Mouse (Mus musculus): Measurements from ENCODE around the gene Ptgfrn. TPM values are rescaled to one million over a fixed set of nuclear protein-coding genes. Genes with fewer than 3 reads are reported as not detected.
A peak's percentile ranks its signal among the peaks of the same experiment; 100 is the strongest.

Gene Ptgfrn
- total and polyA plus RNA-seq, 3 experiments = not detected

DNA sequence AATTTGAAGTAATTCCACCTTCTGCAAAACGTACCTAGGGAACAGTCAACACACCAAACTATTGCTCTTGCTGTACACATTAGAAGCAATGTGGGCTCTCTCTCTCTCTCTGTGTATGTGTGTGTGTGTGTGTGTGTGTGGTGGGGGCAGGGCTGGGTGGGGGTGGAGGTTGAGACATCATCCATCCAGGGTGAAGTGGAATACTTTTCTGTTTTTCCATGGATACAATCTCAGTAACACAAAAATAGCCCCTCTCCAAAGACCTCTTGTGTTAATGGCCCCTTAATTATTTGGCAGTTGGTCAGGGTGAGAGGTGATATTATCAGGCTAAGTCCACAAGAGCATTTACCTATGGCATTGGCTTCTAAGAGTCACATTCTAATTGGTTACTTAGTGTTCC, 83.3 kb downstream of the Ptgfrn start:
- no peaks in the 10 kb centered on the region for H3K79me2 ChIP-seq (replicated peaks; ENCODE audit: control insufficient read depth, extremely low read depth, insufficient read depth, poor library complexity, severe bottlenecking)
- H3K4me3 ChIP-seq (replicated peaks in 1 of 3; ENCODE audit: low read depth in 2 of 3, low read length in 2 of 3, poor library complexity in 1 of 3) = no peak overlapping the region
- H3K4me2 ChIP-seq (ENCODE audit: insufficient read depth, low read depth, poor library complexity, severe bottlenecking) = no peak overlapping the region
- in situ Hi-C loops (cut with MboI; ENCODE audit: low pct_ligation_motif_present, low pct_unique_long_range_greater_than_20kb, low sequenced_read_pairs) = no loop called here
- no peak overlapping the region for H3K27ac ChIP-seq (ENCODE audit: insufficient read depth, low read depth)
- dilution Hi-C loops (cut with MboI; ENCODE audit: extremely low pct_ligation_motif_present, extremely low pct_unique_long_range_greater_than_20kb, low sequenced_read_pairs) = no loop called here
- TF ChIP-seq CHD2 (IDR thresholded peaks at IDR 0.05; ENCODE audit: low read length) (no peak), ZC3H11A (IDR thresholded peaks at IDR 0.05; ENCODE audit: low read depth, low read length) (no peak), RAD21 (IDR thresholded peaks at IDR 0.05; ENCODE audit: low read depth, low read length) (no peak), MEF2A (IDR thresholded peaks at IDR 0.05; ENCODE audit: borderline replicate concordance, low read depth, low read length) (no peak)
- no peaks in the 10 kb centered on the region for H3K27me3 ChIP-seq (replicated peaks)
- no peak overlapping the region for H3K9ac ChIP-seq (ENCODE audit: insufficient read depth, low read depth)
- H3K4me1 ChIP-seq (ENCODE audit: control insufficient read depth in 1 of 2, insufficient read depth in 2 of 2) = peaks cover 0 to 16% of the 10 kb centered on the region in 2 experiments; a peak in 2 of 4 replicates
- no peaks in the 10 kb centered on the region for H3K36me3 ChIP-seq (replicated peaks in 1 of 2; ENCODE audit: control insufficient read depth in 1 of 2, insufficient read depth in 1 of 2, low read length in 1 of 2)
- no peak for DNase-seq (ENCODE audit: extremely low read depth)
- H3K9me3 ChIP-seq (replicated peaks; ENCODE audit: low read length) = no peaks in the 10 kb centered on the region

DNA sequence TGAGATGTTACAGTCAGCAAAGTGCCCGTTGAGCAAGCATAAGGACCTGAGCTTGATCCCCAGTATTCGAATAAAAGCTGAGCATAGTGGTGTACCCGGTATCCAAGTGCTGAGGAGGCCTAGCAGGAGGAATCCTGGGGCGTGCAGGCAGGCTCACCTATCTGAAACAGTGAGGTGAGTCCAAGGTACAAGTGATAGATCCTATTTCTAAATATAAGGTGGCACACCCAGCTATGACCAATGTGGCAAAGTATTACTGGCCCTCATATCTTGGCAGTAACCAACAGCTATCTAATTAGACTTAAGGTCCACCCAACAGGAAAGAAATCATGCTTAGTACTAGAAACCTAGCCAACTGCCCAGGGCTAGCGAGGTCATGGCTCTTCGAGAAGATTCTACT, 87.1 kb downstream of the Ptgfrn start:
- H3K4me3 ChIP-seq (replicated peaks in 1 of 3; ENCODE audit: low read depth in 2 of 3, low read length in 2 of 3, poor library complexity in 1 of 3) = no peak overlapping the region
- no peaks in the 10 kb centered on the region for H3K9me3 ChIP-seq (replicated peaks; ENCODE audit: low read length)
- in situ Hi-C loops (cut with MboI; ENCODE audit: low pct_ligation_motif_present, low pct_unique_long_range_greater_than_20kb, low sequenced_read_pairs) (no loop called here), dilution Hi-C loops (cut with MboI; ENCODE audit: extremely low pct_ligation_motif_present, extremely low pct_unique_long_range_greater_than_20kb, low sequenced_read_pairs) (no loop called here)
- no peak overlapping the region for H3K9ac ChIP-seq (ENCODE audit: insufficient read depth, low read depth)
- H3K4me2 ChIP-seq (ENCODE audit: insufficient read depth, low read depth, poor library complexity, severe bottlenecking) = no peak overlapping the region
- no peaks in the 10 kb centered on the region for H3K79me2 ChIP-seq (replicated peaks; ENCODE audit: control insufficient read depth, extremely low read depth, insufficient read depth, poor library complexity, severe bottlenecking)
- no peaks in the 10 kb centered on the region for H3K27me3 ChIP-seq (replicated peaks)
- H3K4me1 ChIP-seq (ENCODE audit: control insufficient read depth in 1 of 2, insufficient read depth in 2 of 2) = peaks cover 3 to 19% of the 10 kb centered on the region in 2 experiments; a peak in 3 of 4 replicates
- no peaks in the 10 kb centered on the region for H3K36me3 ChIP-seq (replicated peaks in 1 of 2; ENCODE audit: control insufficient read depth in 1 of 2, insufficient read depth in 1 of 2, low read length in 1 of 2)
- DNase-seq (ENCODE audit: extremely low read depth) = no peak
- TF ChIP-seq CHD2 (IDR thresholded peaks at IDR 0.05; ENCODE audit: low read length) = no peak
- TF ChIP-seq MEF2A (IDR thresholded peaks at IDR 0.05; ENCODE audit: borderline replicate concordance, low read depth, low read length) = no peak
- TF ChIP-seq USF2 (conservative IDR thresholded peaks at IDR 0.05; ENCODE audit: low read depth, low read length) = no peak
- TF ChIP-seq USF1 (IDR thresholded peaks at IDR 0.05; ENCODE audit: low read depth, low read length) = no peak
- TF ChIP-seq PAX5 (IDR thresholded peaks at IDR 0.05; ENCODE audit: low read length) = no peak
- TF ChIP-seq TBP (conservative IDR thresholded peaks at IDR 0.05; ENCODE audit: low read depth, low read length) = no peak
- TF ChIP-seq KAT2A (IDR thresholded peaks at IDR 0.05; ENCODE audit: insufficient replicate concordance, low read length) = no peak
- TF ChIP-seq CHD1 (IDR thresholded peaks at IDR 0.05; ENCODE audit: low read depth, low read length) = no peak
- no peak overlapping the region for H3K27ac ChIP-seq (ENCODE audit: insufficient read depth, low read depth)

DNA sequence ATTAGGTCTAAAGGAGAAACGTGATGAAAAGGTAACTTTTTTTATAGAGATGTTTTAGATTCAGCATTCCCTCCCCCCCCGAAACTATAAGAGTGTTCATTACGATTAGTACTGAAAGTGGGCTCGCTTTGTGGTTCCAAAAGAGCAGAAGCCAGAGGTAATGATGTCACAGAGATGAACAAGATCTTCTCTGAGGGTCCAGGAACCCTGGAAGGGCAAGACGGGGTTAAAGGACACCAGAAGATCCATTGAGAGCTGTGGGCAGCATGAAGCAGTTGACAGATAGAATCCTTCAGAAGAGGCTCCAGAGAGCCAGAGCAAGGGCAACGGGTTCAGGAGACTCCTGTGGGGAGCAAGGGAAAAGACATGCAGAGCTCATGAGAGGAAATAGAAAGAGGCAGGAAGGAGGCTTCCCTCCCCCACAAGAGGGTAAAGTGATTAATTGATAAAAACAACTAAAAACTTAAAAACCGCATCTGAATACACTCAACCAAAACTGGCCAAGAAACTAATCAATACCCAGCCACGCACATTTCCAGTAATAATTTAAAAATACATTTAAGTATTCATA, 88.5 kb downstream of the Ptgfrn start:
- Histone ChIP-seq H3K4me3 (replicated peaks in 1 of 3; ENCODE audit: low read depth in 2 of 3, low read length in 2 of 3, poor library complexity in 1 of 3) (no peak overlapping the region), H3K4me1 (ENCODE audit: control insufficient read depth in 1 of 2, insufficient read depth in 2 of 2) (peaks cover 3 to 19% of the 10 kb centered on the region in 2 experiments; a peak in 3 of 4 replicates), H3K9ac (ENCODE audit: insufficient read depth, low read depth) (peak overlapping the region; percentile 54), H3K36me3 (replicated peaks in 1 of 2; ENCODE audit: control insufficient read depth in 1 of 2, insufficient read depth in 1 of 2, low read length in 1 of 2) (no peaks in the 10 kb centered on the region), H3K9me3 (replicated peaks; ENCODE audit: low read length) (no peaks in the 10 kb centered on the region), H3K27ac (ENCODE audit: insufficient read depth, low read depth) (no peak overlapping the region), H3K27me3 (replicated peaks) (no peaks in the 10 kb centered on the region), H3K4me2 (ENCODE audit: insufficient read depth, low read depth, poor library complexity, severe bottlenecking) (peak overlapping the region; percentile 88), H3K79me2 (replicated peaks; ENCODE audit: control insufficient read depth, extremely low read depth, insufficient read depth, poor library complexity, severe bottlenecking) (no peaks in the 10 kb centered on the region)
- TF ChIP-seq GABPA (IDR thresholded peaks at IDR 0.05; ENCODE audit: insufficient replicate concordance, low read depth, low read length) = no peak
- TF ChIP-seq MAFK (IDR thresholded peaks at IDR 0.05; ENCODE audit: insufficient replicate concordance, low read length) = no peak
- no peak for TF ChIP-seq HCFC1 (IDR thresholded peaks at IDR 0.05; ENCODE audit: low read depth, low read length)
- no peak for TF ChIP-seq MAZ (IDR thresholded peaks at IDR 0.05; ENCODE audit: low read depth, low read length)
- TF ChIP-seq ZNF384 (IDR thresholded peaks at IDR 0.05; ENCODE audit: low read depth, low read length) = no peak
- TF ChIP-seq MXI1 (IDR thresholded peaks at IDR 0.05; ENCODE audit: low read depth, low read length) = no peak
- TF ChIP-seq RAD21 (IDR thresholded peaks at IDR 0.05; ENCODE audit: low read depth, low read length) = no peak
- TF ChIP-seq UBTF (IDR thresholded peaks at IDR 0.05; ENCODE audit: low read depth, low read length) = no peak
- no peak for TF ChIP-seq MEF2A (IDR thresholded peaks at IDR 0.05; ENCODE audit: borderline replicate concordance, low read depth, low read length)
- TF ChIP-seq JUND (conservative IDR thresholded peaks at IDR 0.05; ENCODE audit: low read depth, low read length) = no peak
- no peak for TF ChIP-seq RCOR1 (conservative IDR thresholded peaks at IDR 0.05; ENCODE audit: low read depth, low read length)
- no peak for TF ChIP-seq PAX5 (IDR thresholded peaks at IDR 0.05; ENCODE audit: low read length)
- no peak for TF ChIP-seq SIN3A (IDR thresholded peaks at IDR 0.05; ENCODE audit: low read length)
- no peak for TF ChIP-seq SMC3 (IDR thresholded peaks at IDR 0.05; ENCODE audit: low read depth, low read length)
- no peak for TF ChIP-seq NELFE (IDR thresholded peaks at IDR 0.05; ENCODE audit: low read depth, low read length)
- TF ChIP-seq CHD1 (IDR thresholded peaks at IDR 0.05; ENCODE audit: low read depth, low read length) = no peak
- TF ChIP-seq EP300 (IDR thresholded peaks at IDR 0.05; ENCODE audit: low read length) = no peak
- no peak for TF ChIP-seq POLR2A (IDR thresholded peaks at IDR 0.05; ENCODE audit: low read depth, low read length)
- TF ChIP-seq KAT2A (IDR thresholded peaks at IDR 0.05; ENCODE audit: insufficient replicate concordance, low read length) = no peak
- no peak for TF ChIP-seq MAX (IDR thresholded peaks at IDR 0.05; ENCODE audit: low read length)
- dilution Hi-C loops (cut with MboI; ENCODE audit: extremely low pct_ligation_motif_present, extremely low pct_unique_long_range_greater_than_20kb, low sequenced_read_pairs) (no loop called here), in situ Hi-C loops (cut with MboI; ENCODE audit: low pct_ligation_motif_present, low pct_unique_long_range_greater_than_20kb, low sequenced_read_pairs) (no loop called here)
- no peak for DNase-seq (ENCODE audit: extremely low read depth)
